Mouse (Mus musculus): ENCODE data around the gene Lamc1.

GRCm38 (mm10) chr1:153327063-153327462 is 5.5 kb downstream of the Lamc1 start:
- TF ChIP-seq CTCF (IDR thresholded peaks at IDR 0.05; ENCODE audit: borderline replicate concordance, insufficient read depth, low read depth, low read length) = no peak
- no peak for TF ChIP-seq POLR2A (IDR thresholded peaks at IDR 0.05; ENCODE audit: borderline replicate concordance, insufficient read depth, low read length)
